Mouse (Mus musculus) small intestine, adult 2 months (tissue): ENCODE measurements around the gene Foxn3.

Experiments
- CTCF ChIP-seq: fragments of 200-500 bp; IDR thresholded peaks from 2 replicates; pipeline ENCODE4 v1.5.1; 2012; ENCODE audit warnings: low read depth, mild to moderate bottlenecking, control low read depth, inconsistent platforms, low read length, moderate library complexity, mixed read lengths; ENCODE audit not compliant: insufficient replicate concordance, insufficient read length; ENCODE audit errors: extremely low read depth
- POLR2A ChIP-seq: fragments of 200-500 bp; IDR thresholded peaks from 2 replicates; pipeline ENCODE4 v1.6.1; 2012; ENCODE audit warnings: low read depth, mild to moderate bottlenecking, control low read depth, inconsistent platforms, low read length, moderate library complexity

DNA sequence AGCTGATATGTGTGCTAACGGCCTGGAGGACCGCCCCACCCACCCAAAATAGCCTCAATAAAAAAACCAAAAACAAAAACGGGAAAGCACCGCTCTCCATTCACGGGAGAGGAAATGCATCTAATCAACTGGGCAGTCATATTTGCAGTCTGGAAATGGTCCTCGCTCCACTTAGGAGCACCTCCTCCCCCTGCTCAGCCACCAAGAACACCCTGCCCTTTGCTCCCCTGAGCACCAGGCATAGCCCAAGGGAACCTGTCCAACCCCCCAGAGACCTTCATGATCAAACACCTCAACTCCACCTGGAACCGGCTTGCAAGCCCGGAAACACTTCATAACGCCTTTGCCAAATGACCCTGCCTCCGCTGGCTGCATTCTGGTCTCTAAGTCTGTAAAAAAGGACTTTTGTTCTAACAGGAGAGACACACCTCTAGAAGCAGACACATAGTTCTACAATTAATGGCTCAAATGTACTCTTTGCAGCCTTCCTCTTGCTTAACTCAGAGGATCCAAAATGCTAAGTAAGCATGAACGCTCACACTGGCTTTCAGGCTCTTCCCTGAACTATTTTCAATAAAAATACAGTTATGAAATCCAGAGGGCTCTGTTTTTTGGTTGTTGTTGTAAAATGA, 2.6 kb downstream of the Foxn3 start:
- no peak for TF ChIP-seq CTCF
- no peak for TF ChIP-seq POLR2A
